Mouse (Mus musculus) erythroblast, embryonic 14.5 days (primary cell): ENCODE results near the gene Rad51b.

ENCODE experiments used
- GATA1 ChIP-seq: IDR thresholded peaks from 2 replicates; pipeline ENCODE4 v1.6.1; 2012; ENCODE audit warnings: low read length, inconsistent platforms, mixed read lengths
- TAL1 ChIP-seq: IDR thresholded peaks from 3 replicates; pipeline ENCODE4 v1.6.1; 2012; ENCODE audit warnings: low read length, inconsistent platforms, mixed read lengths

- TF ChIP-seq TAL1 (no peak), GATA1 (no peak)
These were observed 191.6 kb downstream of the Rad51b start for GRCm38 (mm10) chr12:79488590-79489242.
